Mouse (Mus musculus): Measurements from ENCODE around the gene Slc10a1. TPM values are rescaled to one million over a fixed set of nuclear protein-coding genes. Genes with fewer than 3 reads are reported as not detected.
"Not testable (repeated sequence)": the region's sequence is repeated elsewhere in the genome, so short reads cannot be mapped to it uniquely, and the experiment has no call there.

Slc10a1 gene
- total RNA-seq, 2 experiments from 2014 or later = not detected

DNA sequence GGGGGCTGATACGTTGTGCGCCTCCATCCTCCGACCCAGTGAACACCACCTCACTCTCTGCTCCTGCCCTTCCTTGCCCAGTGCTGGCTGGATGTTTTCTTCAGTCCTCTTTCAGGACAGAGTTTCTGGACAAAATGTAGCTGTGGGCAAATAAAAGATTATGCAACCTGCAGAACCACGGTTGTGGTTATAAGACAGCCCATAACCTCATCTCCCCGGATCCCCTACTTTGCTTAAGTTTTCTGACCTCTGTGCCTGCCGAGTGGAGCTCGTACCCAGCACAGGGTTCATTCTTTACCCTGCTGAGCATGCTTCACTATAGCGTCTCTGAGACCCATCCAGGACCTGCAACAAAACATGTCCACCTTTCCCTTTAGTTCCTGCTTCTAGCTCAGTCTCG lies 587 bp downstream of the Slc10a1 start:
- ATAC-seq (replicated peaks; ENCODE audit: poor library complexity) = 0 out of 2 replicates have a peak, but pooled peaks have one; percentile 4

- no peak for ATAC-seq (replicated peaks; ENCODE audit: poor library complexity)
Measured at GRCm38 (mm10) chr12:80966059-80966838, 2.3 kb downstream of the Slc10a1 start.

DNA sequence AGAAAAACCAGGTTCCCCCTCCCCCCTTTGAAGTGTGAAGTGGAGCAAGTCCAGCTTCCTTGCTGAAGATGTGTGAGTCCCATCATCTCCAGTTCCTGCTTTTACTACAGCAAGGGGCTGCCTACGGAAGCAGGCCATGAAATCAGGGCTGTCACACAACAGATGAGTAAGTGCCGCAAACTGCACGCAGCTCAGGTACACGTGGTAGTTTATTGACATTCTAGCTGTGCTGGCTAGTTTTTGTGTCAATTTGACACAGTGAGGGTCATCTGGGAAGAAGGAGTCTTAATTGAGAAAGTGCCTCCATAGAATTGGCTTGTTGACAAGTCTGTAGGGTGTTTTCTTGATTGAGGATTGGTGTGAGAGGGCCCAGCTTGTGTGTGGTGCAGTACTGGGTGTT lies 5.9 kb downstream of the Slc10a1 start:
- ATAC-seq (replicated peaks; ENCODE audit: poor library complexity) = no peak

- ATAC-seq (replicated peaks; ENCODE audit: poor library complexity) = no peak
Measured at GRCm38 (mm10) chr12:80957961-80958360, 10.5 kb downstream of the Slc10a1 start.

DNA sequence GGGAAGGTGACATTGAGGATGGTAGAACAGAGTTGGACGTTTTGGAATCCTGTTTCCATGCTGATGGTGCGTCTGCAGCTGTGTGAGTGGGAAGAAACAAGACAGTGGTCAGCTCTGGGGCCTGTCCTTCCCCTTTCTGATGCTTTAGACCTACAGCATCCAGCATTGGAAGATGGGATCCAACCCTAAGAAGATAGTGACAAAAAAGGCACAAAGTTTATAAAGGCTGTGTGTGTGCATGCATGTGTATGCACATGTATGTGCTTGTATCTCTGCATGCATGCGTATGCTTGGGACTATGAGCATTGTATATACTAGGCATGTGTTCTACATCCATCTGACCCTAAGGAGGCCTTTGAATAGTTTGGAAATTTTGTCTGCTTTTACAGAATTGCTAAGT lies 12.5 kb downstream of the Slc10a1 start:
- ATAC-seq (replicated peaks; ENCODE audit: poor library complexity) = no peak

DNA sequence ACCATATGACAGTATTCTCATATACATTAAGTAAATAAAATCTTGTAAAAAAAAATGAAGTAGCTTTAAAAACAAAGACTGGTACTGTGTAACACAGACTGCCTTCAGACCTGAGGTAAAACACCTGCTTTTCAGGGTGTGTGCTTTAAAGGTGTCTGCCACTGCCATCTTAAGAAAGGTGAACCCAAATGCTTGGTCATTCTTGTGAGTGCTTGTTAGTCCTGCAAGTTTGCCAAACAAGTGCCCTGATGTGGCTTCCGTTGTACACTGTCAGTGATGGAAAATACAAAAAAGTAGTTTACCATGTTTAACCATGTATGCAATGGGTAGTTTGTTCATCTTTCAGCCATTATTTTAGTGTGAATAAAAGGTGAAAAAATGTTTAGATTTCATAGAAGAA lies 16.0 kb downstream of the Slc10a1 start:
- ATAC-seq (replicated peaks; ENCODE audit: poor library complexity) = no peak

GRCm38 (mm10) chr12:80951640-80952219 lies 16.8 kb downstream of the Slc10a1 start:
- ATAC-seq (replicated peaks; ENCODE audit: poor library complexity) = no peak

DNA sequence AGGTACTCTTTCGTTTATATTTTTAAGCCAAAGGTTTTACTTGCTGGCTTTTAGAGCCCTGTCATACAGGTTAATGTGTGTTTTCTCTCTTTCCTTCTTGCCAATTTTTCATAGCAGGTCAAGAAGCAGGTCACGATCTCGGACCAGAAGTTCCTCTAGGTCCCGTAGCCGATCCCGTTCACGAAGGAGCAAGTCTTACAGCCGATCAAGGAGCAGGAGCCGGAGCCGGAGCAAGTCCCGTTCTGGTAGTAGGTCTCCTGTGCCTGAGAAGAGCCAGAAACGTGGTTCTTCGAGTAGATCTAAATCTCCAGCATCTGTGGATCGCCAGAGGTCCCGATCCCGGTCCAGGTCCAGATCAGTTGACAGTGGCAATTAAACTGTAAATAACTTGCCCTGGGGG lies 18.9 kb downstream of the Slc10a1 start:
- not testable (repeated sequence) for ATAC-seq (replicated peaks; ENCODE audit: poor library complexity)

- no peak for ATAC-seq (replicated peaks; ENCODE audit: poor library complexity)
Measured at GRCm38 (mm10) chr12:80948202-80948601, 20.3 kb downstream of the Slc10a1 start.

DNA sequence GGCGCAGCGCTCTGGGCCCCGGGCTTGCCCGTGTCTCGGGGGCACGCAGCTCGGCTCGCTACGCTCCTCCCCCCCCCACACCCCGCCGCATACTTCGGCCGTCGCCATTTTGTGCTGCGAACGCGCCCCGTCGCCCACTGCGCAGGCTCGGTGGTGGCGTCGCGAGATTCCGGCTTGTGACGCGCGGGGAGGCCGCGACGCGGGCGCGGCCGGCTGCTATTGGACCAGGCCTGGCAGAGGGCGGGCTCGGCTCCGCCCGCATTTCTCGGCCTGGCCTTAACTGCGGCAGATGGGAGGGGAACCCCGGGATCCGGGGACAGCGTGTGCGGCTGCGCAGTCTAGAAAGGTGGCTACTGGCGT lies 22.5 kb downstream of the Slc10a1 start:
- peak; percentile 74 for ATAC-seq (replicated peaks; ENCODE audit: poor library complexity)

- peak; percentile 79 for ATAC-seq (replicated peaks; ENCODE audit: poor library complexity)
Measured at GRCm38 (mm10) chr12:80945334-80945995, 23.0 kb downstream of the Slc10a1 start, which contains the start of gene Srsf5. Gene Srsf5 (plus strand): TSS chr12:80945504.

DNA sequence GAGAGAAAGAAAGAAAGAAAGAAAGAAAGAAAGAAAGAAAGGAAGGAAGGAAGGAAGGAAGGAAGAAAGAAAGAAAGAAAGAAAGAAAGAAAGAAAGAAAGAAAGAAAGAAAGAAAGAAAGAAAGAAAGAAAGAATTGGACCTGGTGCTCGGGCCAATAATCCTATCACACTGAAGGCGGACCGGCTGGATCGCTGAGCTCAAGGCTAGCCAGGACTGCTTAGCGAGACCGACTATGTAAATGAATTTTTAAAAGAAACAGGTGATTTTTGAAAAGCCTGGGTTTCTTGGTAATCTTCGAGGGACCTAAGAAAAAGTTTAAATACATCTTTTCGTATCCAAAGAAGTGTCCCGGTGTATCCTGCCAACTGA lies 23.6 kb downstream of the Slc10a1 start:
- ATAC-seq (replicated peaks; ENCODE audit: poor library complexity) = peak; percentile 9

DNA sequence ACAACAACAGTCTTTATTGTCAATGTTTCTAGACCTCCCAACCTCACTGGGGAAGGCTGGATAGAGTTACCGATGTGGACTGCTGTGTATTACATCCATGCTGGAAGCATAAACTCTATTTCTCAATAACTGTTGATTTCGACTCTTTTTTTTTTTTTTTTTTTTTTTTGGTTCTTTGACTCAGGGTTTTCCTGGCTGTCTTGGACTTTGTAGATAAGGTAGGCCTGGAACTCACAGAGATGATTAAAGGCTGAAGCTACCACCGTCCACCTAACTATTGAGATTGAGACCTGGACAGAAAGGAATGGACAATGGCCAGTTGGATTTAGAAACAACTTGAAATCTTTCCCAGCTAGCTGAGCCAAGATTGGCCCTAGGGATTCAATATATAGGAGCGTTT lies 24.3 kb downstream of the Slc10a1 start:
- no peak for ATAC-seq (replicated peaks; ENCODE audit: poor library complexity)

- ATAC-seq (replicated peaks; ENCODE audit: poor library complexity) = 0 out of 2 replicates have a peak, but pooled peaks have one; percentile 3
Measured at GRCm38 (mm10) chr12:80943395-80943794, 25.1 kb downstream of the Slc10a1 start.

- no peak for ATAC-seq (replicated peaks; ENCODE audit: poor library complexity)
Measured at GRCm38 (mm10) chr12:80941886-80942285, 26.6 kb downstream of the Slc10a1 start.

DNA sequence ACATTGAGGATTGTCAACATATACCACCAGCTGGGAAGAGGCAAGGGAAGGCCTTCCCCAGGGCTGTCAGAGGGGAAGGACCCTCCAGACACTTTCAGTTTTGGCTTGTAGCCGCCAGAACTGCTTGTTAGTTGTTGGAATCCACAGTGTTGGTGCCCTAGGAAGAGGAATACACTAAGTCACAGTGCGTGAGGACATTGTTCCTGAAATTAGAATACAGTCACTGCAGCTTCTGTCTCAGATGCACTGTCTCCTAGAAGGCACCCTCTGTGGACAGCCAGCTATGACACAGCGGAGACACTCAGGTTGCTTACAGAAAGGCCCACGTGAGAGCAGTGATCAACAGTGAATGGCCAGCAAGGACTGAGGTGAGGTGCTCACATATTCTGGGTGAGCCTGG lies 29.3 kb downstream of the Slc10a1 start:
- ATAC-seq (replicated peaks; ENCODE audit: poor library complexity) = peak; percentile 44

DNA sequence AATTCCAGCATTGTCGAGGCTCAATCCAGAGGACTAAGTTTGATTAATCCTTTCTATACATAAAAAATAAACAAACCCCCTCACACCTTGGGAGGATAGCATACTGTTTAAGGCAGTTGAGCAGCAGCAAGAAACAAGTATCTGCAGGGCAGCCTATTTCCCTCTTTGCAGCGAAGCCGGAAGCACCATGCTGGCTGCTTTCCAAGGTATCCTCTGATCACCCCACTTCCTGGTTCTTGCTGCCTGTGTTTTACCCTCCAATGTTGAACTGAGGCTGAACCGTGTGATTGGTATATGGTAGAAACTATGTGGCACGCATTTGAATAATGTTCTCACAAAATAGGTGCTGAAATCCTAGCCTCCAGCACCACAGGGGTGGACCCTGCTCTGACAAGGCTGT lies 29.9 kb downstream of the Slc10a1 start:
- ATAC-seq (replicated peaks; ENCODE audit: poor library complexity) = peak; percentile 79

- ATAC-seq (replicated peaks; ENCODE audit: poor library complexity) = peak; percentile 17; the same call in 1 of the 2 replicates
Measured at GRCm38 (mm10) chr12:80937331-80938029, 31.0 kb downstream of the Slc10a1 start.

- ATAC-seq (replicated peaks; ENCODE audit: poor library complexity) = no peak
Measured at GRCm38 (mm10) chr12:80936751-80937150, 31.8 kb downstream of the Slc10a1 start.

DNA sequence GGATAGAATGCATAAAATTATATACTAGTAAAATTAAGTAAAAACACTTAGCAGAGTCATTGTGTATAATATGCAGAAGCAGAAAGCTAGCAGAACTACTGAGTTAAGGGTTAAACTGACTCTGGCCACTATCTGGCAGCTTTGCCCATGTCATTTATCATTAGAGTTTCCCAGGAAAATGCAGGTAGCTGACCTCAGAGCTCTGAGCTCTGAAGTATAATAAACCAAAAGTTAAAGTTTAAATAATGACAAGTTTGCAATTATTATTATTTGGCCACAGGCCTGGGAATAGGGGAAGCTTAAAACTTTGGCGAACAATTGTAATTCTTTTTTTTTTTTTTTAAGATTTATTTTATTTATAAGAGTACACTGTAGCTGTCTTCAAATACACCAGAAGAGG lies 35.6 kb downstream of the Slc10a1 start:
- ATAC-seq (replicated peaks; ENCODE audit: poor library complexity) = no peak

DNA sequence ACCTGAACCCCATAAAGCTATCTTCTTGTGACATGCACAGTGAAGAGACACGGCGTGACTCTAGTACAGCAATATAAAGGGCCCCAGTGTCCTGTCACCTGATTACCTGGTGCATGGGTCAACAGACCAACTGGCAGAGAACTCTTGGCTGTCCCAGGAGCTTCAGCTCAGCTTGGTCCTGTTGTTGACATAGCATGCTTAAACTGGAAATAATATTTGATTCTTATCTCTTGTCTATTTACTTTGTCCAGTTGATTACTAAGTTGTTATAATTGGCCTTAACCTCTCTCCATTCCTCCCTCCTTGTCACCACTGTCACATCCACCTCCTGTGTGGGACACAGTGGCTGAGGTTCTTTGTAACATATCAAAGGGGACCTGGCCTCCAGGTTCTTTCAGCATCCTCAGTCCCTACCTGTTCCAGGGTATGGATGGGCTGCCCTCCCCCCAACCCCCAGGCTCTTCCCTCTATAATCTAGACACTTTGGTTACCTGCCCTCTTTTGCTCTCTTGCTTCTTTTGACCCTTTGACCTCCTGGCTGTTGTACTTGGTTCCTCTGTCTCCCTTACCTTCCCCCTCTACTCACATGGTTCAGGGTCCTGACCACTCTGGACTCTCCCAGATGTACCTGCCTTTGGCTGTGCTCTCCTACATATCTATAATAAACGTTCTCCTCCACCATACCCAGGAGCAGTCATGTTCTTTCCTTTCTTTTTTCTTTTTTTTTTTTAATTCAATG lies 36.9 kb downstream of the Slc10a1 start:
- no peak for ATAC-seq (replicated peaks; ENCODE audit: poor library complexity)
